Mouse (Mus musculus): Measurements from ENCODE around the gene Hs3st1.

- TF ChIP-seq POLR2A (IDR thresholded peaks at IDR 0.05; ENCODE audit: borderline replicate concordance, low read depth, low read length): no peak
- TF ChIP-seq CTCF (IDR thresholded peaks at IDR 0.05; ENCODE audit: low read depth, low read length): no peak
Measured at GRCm38 (mm10) chr5:39613534-39613933, 141.7 kb downstream of the Hs3st1 start.
